Mouse (Mus musculus) olfactory bulb, adult 2 months (tissue): Measurements from ENCODE around the gene Dld.

ENCODE experiments used
- CTCF ChIP-seq: fragments of 200-500 bp; IDR thresholded peaks from 2 replicates; pipeline ENCODE4 v1.5.1; 2012; ENCODE audit warnings: low read depth, mild to moderate bottlenecking, low read length, moderate library complexity; ENCODE audit not compliant: insufficient read depth
- POLR2A ChIP-seq: fragments of 200-500 bp; IDR thresholded peaks from 2 replicates; pipeline ENCODE4 v1.6.1; 2012; ENCODE audit warnings: mild to moderate bottlenecking, low read depth, low read length, moderate library complexity; ENCODE audit not compliant: insufficient read depth

DNA sequence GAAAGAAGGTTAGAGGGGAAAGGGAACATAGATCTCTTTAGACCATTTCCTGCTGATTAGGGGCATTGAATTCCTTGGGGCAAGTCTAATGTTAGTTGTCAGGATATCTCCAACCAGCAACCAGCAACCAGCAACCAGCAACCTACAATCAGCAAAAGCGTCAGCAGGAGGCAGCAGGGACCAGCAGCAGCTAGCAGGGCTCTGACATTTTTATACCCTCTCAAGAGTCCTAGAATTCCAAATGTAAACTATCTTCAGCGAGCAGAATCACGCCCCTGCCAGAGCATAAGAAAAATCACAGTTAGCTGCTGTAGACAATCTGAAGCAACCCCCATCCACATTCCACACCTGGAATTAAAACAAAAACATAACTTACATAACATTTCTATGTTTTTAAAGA, 36.0 kb upstream of the Dld start:
- no peak for TF ChIP-seq CTCF
- TF ChIP-seq POLR2A: no peak
